Mouse (Mus musculus): ENCODE results near the gene Dusp2. TPM values are rescaled to one million over a fixed set of nuclear protein-coding genes. Genes with fewer than 3 reads are reported as not detected.

Dusp2 gene
- polyA plus RNA-seq, 1 experiment from 2014 or later = 2.2 TPM

DNA sequence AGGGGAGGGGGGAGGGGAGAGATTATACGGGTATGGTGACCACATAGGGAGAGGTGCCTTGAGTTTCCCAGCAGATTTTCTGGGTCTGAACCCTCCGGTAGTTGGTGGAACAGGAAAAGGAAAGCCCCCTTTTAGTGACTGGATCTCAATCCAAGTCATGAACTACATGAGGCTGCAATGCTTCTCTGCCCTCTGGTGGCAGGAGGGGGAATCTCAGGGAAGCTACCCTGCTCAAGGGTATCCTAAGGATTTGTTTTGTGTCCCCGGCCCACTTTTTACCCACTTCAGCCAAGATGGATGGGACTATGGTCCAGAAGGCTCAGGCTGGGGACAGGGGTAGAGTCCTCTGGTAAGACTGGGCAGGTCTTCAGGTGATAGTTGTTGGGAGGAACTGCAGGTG, 5.2 kb downstream of the Dusp2 start:
- Histone ChIP-seq H3K4me1 (ENCODE audit: control insufficient read depth, low read depth, low read length) (peaks cover 5% of the 10 kb centered on the region), H3K27me3 (ENCODE audit: control insufficient read depth, insufficient read depth, low read depth, low read length) (peaks cover 16% of the 10 kb centered on the region), H3K27ac (ENCODE audit: low read length) (no peak overlapping the region), H3K4me2 (ENCODE audit: low read depth, low read length) (no peak overlapping the region), H3K9ac (ENCODE audit: low read depth, low read length) (no peak overlapping the region), H3K9me3 (replicated peaks; ENCODE audit: control insufficient read depth, low read length) (no peaks in the 10 kb centered on the region), H3K36me3 (ENCODE audit: control insufficient read depth, insufficient read depth) (no peaks in the 10 kb centered on the region), H3K4me3 (ENCODE audit: low read depth, low read length) (no peak overlapping the region)
- WGBS (ENCODE audit: insufficient replicate concordance) = 6% methylated on average over 3 of the region's 3 CpGs
- ATAC-seq (ENCODE audit: low read depth) = no peak; the same call in 1 of the 2 replicates

DNA sequence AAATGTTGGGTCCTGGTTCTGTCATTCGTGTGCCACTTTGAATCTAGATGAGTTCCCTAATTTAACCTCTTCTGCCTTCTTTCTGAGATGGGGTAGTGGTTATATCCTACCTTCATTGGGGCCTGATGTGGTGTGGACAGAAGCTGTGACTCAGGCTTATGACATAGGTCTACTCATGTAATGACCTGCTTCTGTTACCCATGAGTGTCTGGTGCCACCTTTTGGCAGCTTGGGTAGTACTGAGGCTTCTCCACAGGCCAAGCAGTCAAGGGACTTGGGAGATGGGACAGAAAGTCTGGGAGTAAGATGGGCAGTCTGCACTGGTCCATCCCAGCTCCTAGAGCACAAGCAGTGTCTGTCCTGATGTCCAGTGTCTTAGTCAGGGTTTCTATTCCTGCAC, 10.4 kb downstream of the Dusp2 start:
- no peaks in the 10 kb centered on the region for H3K9me3 ChIP-seq (replicated peaks; ENCODE audit: control insufficient read depth, low read length)
- no peak overlapping the region for H3K4me3 ChIP-seq (ENCODE audit: low read depth, low read length)
- H3K4me2 ChIP-seq (ENCODE audit: low read depth, low read length) = no peak overlapping the region
- 30% methylated on average over 1 of the region's 1 CpGs for WGBS (ENCODE audit: insufficient replicate concordance)
- no peaks in the 10 kb centered on the region for H3K36me3 ChIP-seq (ENCODE audit: control insufficient read depth, insufficient read depth)
- no peaks in the 10 kb centered on the region for H3K4me1 ChIP-seq (ENCODE audit: control insufficient read depth, low read depth, low read length)
- H3K27ac ChIP-seq (ENCODE audit: low read length) = no peak overlapping the region
- H3K27me3 ChIP-seq (ENCODE audit: control insufficient read depth, insufficient read depth, low read depth, low read length) = no peaks in the 10 kb centered on the region
- no peak for ATAC-seq (ENCODE audit: low read depth)
- no peak overlapping the region for H3K9ac ChIP-seq (ENCODE audit: low read depth, low read length)

DNA sequence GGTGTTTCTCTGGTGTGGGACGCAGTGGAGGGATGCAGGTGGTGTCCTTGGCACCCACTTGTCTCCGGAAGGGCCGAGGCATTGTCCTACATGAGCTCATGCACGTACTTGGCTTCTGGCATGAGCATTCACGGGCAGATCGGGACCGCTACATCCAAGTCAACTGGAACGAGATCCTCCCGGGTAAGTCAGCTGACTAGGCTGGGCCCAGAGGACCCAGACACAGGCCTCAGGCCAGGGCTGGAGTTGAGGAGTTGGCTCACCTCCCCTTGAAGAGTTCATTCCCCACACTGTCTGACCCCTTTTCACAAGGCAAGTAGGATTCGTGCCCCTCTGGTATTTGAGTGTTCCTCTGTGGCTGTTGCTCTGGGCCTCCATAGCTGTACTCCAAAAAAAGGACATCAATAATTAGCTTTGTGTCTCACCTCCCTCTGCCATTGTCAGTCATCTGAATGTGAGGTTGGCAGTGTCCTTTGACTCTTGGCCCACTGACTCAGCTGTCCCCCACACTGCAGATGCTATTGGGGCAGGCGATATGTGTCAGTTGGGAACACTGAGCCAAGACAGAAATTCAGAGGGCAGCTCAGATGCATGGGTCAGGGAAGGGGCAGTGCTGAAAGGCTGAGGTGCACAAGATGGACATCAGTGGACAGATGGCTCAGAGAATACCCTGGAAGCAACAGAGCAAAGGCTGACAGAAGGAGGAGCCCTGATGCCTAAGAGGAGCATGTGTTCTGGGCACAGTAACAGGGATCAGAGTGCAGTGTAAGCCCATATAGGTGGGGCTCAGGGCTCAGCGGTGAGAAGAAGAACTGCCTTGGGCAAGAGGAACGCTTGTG, 11.4 kb downstream of the Dusp2 start:
- Histone ChIP-seq H3K27me3 (ENCODE audit: control insufficient read depth, insufficient read depth, low read depth, low read length) (no peaks in the 10 kb centered on the region), H3K4me1 (ENCODE audit: control insufficient read depth, low read depth, low read length) (no peaks in the 10 kb centered on the region), H3K9me3 (replicated peaks; ENCODE audit: control insufficient read depth, low read length) (no peaks in the 10 kb centered on the region), H3K4me2 (ENCODE audit: low read depth, low read length) (no peak overlapping the region), H3K36me3 (ENCODE audit: control insufficient read depth, insufficient read depth) (no peaks in the 10 kb centered on the region), H3K27ac (ENCODE audit: low read length) (no peak overlapping the region), H3K9ac (ENCODE audit: low read depth, low read length) (no peak overlapping the region), H3K4me3 (ENCODE audit: low read depth, low read length) (no peak overlapping the region)
- ATAC-seq (ENCODE audit: low read depth) = no peak
- 64% methylated on average over 13 of the region's 13 CpGs for WGBS (ENCODE audit: insufficient replicate concordance)

DNA sequence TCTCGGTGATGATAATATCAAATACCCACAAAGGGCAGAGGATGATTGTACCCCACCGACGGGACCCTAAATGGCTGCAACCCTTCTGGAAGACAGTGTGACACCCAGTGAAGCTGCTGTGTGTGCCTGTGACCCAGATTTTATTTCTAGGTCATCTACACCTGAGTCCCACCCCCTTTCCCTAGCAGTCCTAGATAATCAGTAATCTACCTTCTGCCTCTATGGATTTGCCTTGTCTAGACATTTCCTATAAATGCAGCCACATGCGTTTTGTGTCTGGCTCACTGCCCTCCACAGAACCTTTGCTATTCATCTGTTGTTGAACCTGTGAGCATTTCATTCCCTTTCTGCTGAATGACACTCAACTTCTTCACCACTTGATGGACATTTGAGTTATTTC, 17.9 kb downstream of the Dusp2 start:
- no peaks in the 10 kb centered on the region for H3K4me1 ChIP-seq (ENCODE audit: control insufficient read depth, low read depth, low read length)
- H3K27me3 ChIP-seq (ENCODE audit: control insufficient read depth, insufficient read depth, low read depth, low read length) = peaks cover 6% of the 10 kb centered on the region; the same call in 1 of the 2 replicates
- H3K9me3 ChIP-seq (replicated peaks; ENCODE audit: control insufficient read depth, low read length) = no peaks in the 10 kb centered on the region
- H3K4me3 ChIP-seq (ENCODE audit: low read depth, low read length) = no peak overlapping the region
- H3K27ac ChIP-seq (ENCODE audit: low read length) = no peak overlapping the region
- 50% methylated on average over 4 of the region's 4 CpGs for WGBS (ENCODE audit: insufficient replicate concordance)
- no peak overlapping the region for H3K4me2 ChIP-seq (ENCODE audit: low read depth, low read length)
- ATAC-seq (ENCODE audit: low read depth) = peak; percentile 66
- H3K9ac ChIP-seq (ENCODE audit: low read depth, low read length) = no peak overlapping the region
- H3K36me3 ChIP-seq (ENCODE audit: control insufficient read depth, insufficient read depth) = no peaks in the 10 kb centered on the region

DNA sequence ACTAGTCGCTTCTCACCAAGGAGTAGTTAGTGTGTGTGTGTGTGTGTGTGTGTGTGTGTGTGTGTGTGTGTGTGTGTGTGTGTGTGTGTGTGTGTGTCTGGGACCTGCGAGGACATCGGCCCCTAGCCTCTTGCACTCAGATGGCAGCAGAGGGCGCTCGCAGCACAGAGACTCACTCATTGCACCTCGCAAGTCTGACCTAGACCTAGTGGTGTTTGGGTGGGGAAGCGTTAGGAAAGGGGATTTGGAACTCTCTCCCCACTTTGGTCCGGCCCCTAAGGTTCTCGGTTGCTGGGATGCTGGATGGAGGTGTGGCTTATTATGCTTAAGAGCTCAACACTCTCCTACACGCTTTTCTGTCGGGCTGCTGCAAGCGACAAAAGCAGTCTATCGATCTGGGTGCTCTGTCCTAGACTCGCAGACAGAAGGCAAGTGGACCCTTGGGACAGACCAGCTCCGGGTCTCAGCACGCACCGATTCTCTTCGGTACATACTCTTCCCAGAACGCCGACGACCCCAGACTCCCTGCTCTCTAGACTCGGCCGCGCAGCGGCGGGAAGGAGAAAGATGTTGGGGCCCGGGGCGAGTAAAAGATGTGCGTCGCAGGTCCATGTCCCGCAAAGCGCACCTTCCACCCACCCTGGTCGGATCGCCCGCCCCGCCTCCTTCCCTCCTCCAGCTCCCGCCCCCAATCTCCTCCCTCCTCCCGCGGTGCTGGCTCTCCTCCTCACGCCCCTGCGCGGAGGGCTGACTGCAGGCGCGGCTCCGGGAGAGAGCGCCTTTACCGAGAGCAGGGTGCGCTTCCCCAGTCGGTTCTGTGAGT, 26.7 kb downstream of the Dusp2 start, which contains the start of gene Adra2b:
Gene Adra2b, plus strand, starts transcription at position 750 of the 823 bp plus-strand sequence.
- Histone ChIP-seq H3K9ac (ENCODE audit: low read depth, low read length) (peak within 1 kb of the TSS; percentile 77), H3K4me1 (ENCODE audit: control insufficient read depth, low read depth, low read length) (peaks cover 34% of the 10 kb centered on the region), H3K4me2 (ENCODE audit: low read depth, low read length) (peak within 1 kb of the TSS; percentile 92), H3K36me3 (ENCODE audit: control insufficient read depth, insufficient read depth) (no peaks in the 10 kb centered on the region), H3K9me3 (replicated peaks; ENCODE audit: control insufficient read depth, low read length) (no peaks in the 10 kb centered on the region), H3K27ac (ENCODE audit: low read length) (peak within 1 kb of the TSS; percentile 65), H3K4me3 (ENCODE audit: low read depth, low read length) (peak within 1 kb of the TSS; percentile 77), H3K27me3 (ENCODE audit: control insufficient read depth, insufficient read depth, low read depth, low read length) (peaks cover 52% of the 10 kb centered on the region)
- ATAC-seq (ENCODE audit: low read depth) = peak; percentile 89
- WGBS (ENCODE audit: insufficient replicate concordance) = under 1% methylated on average over 44 of the region's 49 CpGs

DNA sequence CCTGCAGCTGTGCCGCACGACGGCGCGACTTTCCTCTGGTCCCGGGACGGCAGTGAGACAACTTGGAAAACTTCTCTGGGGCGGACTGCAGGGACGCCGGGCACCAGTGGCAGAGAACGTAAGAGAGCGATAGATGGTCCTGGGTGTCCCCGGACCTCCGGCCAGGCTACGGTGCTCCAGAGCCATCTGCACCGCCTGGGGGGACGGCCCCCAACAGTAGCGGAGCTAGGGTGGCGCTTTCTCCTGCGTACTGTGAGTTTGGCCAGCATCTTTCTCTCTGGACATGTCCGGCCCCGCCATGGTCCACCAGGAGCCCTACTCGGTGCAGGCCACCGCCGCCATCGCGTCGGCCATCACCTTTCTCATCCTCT, 27.3 kb downstream of the Dusp2 start:
- Histone ChIP-seq H3K36me3 (ENCODE audit: control insufficient read depth, insufficient read depth) (no peaks in the 10 kb centered on the region), H3K27me3 (ENCODE audit: control insufficient read depth, insufficient read depth, low read depth, low read length) (peaks cover 52% of the 10 kb centered on the region), H3K27ac (ENCODE audit: low read length) (peak overlapping the region; percentile 64), H3K9ac (ENCODE audit: low read depth, low read length) (peak overlapping the region; percentile 77), H3K9me3 (replicated peaks; ENCODE audit: control insufficient read depth, low read length) (no peaks in the 10 kb centered on the region), H3K4me3 (ENCODE audit: low read depth, low read length) (peak overlapping the region; percentile 77), H3K4me1 (ENCODE audit: control insufficient read depth, low read depth, low read length) (peaks cover 39% of the 10 kb centered on the region), H3K4me2 (ENCODE audit: low read depth, low read length) (peak overlapping the region; percentile 92)
- peak; percentile 23 for ATAC-seq (ENCODE audit: low read depth)
- 1% methylated on average over 28 of the region's 28 CpGs for WGBS (ENCODE audit: insufficient replicate concordance)

DNA sequence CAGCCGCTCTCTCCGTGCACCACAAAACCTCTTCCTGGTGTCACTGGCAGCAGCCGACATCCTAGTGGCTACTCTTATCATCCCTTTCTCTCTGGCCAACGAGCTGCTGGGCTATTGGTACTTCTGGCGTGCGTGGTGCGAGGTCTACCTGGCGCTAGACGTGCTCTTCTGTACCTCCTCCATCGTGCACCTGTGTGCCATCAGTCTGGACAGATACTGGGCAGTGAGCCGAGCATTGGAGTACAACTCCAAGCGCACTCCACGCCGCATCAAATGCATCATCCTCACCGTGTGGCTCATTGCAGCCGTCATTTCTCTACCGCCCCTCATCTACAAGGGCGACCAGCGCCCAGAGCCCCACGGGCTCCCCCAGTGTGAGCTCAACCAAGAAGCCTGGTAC, 27.7 kb downstream of the Dusp2 start:
- peak overlapping the region; percentile 77 for H3K4me3 ChIP-seq (ENCODE audit: low read depth, low read length)
- H3K9me3 ChIP-seq (replicated peaks; ENCODE audit: control insufficient read depth, low read length) = no peaks in the 10 kb centered on the region
- 8% methylated on average over 20 of the region's 20 CpGs for WGBS (ENCODE audit: insufficient replicate concordance)
- H3K4me1 ChIP-seq (ENCODE audit: control insufficient read depth, low read depth, low read length) = peaks cover 44% of the 10 kb centered on the region
- H3K9ac ChIP-seq (ENCODE audit: low read depth, low read length) = peak overlapping the region; percentile 77
- H3K27ac ChIP-seq (ENCODE audit: low read length) = peak overlapping the region; percentile 64; the same call in 1 of the 2 replicates
- ATAC-seq (ENCODE audit: low read depth) = no peak
- H3K36me3 ChIP-seq (ENCODE audit: control insufficient read depth, insufficient read depth) = no peaks in the 10 kb centered on the region
- H3K27me3 ChIP-seq (ENCODE audit: control insufficient read depth, insufficient read depth, low read depth, low read length) = peaks cover 52% of the 10 kb centered on the region
- H3K4me2 ChIP-seq (ENCODE audit: low read depth, low read length) = peak overlapping the region; percentile 92

DNA sequence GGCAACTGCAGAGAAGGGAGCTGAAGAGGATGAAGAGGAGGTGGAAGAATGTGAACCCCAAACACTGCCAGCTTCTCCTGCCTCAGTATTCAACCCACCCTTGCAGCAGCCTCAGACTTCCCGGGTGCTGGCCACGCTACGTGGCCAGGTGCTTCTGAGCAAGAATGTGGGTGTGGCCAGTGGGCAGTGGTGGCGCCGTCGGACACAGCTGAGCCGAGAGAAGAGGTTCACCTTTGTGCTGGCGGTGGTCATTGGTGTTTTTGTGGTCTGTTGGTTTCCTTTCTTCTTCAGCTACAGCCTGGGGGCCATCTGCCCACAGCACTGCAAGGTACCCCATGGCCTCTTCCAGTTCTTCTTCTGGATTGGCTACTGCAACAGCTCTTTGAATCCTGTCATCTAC, 28.5 kb downstream of the Dusp2 start:
- peak overlapping the region; percentile 77 for H3K9ac ChIP-seq (ENCODE audit: low read depth, low read length)
- H3K9me3 ChIP-seq (replicated peaks; ENCODE audit: control insufficient read depth, low read length) = no peaks in the 10 kb centered on the region
- H3K27me3 ChIP-seq (ENCODE audit: control insufficient read depth, insufficient read depth, low read depth, low read length) = peaks cover 52% of the 10 kb centered on the region
- H3K4me3 ChIP-seq (ENCODE audit: low read depth, low read length) = peak overlapping the region; percentile 77
- H3K4me1 ChIP-seq (ENCODE audit: control insufficient read depth, low read depth, low read length) = peaks cover 51% of the 10 kb centered on the region
- ATAC-seq (ENCODE audit: low read depth) = no peak
- H3K27ac ChIP-seq (ENCODE audit: low read length) = no peak overlapping the region
- H3K36me3 ChIP-seq (ENCODE audit: control insufficient read depth, insufficient read depth) = no peaks in the 10 kb centered on the region
- 10% methylated on average over 8 of the region's 8 CpGs for WGBS (ENCODE audit: insufficient replicate concordance)
- peak overlapping the region; percentile 92 for H3K4me2 ChIP-seq (ENCODE audit: low read depth, low read length)
